Mouse (Mus musculus): ENCODE data around the gene Arap2. TPM values are rescaled to one million over a fixed set of nuclear protein-coding genes. Genes with fewer than 3 reads are reported as not detected.

The Arap2 gene
- polyA plus RNA-seq (2017; shearing (Covaris generic)), result 126 TPM

DNA sequence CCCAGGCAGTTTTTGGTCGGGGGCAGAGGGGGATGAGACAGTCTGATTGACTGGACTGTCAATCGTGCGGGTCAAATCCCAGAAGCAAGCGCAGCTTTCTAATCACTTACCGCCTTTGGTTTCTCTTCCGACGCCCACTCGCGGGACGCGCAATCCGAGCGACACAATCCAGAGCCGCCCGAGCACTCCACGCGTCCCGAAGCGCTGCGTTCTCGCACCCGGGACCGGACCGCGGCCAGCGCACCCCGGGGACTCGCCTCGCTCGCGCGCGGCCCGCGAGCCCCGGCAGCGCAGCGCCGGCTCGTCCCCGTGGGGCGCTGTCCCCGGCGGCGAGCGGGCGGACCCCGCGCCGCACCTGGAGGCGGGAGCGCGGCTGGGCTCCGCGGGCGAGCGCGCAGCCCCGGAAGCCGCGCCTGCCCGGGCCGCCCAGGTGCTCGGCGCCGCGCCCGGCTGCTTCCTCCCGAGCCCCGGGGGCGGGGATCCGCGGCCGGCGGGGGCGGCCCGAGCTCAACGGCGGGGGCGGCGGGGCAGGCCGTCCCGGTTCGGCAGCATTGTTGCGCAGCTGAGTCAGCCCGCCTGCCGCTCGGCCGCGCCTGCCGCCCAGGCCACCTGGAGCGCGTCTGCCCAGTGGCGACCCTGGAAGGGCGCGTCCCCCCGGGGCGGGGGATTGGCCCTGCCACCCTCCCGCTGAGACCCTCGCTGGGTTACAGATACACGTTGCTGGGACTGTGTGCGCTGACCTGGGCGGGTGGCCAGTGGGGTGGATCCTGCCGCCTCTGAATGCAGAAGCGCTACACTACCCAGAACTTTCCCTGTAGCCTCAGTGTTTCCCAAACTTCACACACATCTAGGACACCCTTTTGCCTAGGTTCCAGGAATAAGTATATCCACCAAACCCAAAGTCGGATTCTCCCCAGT lies at the start of gene Arap2:
Arap2 (minus strand) TSS at position 376 of the 918 bp plus-strand sequence.

GRCm38 (mm10) chr5:62813402-62814071 lies 47.6 kb upstream of the Arap2 start, which contains the start of gene Dthd1:
TSS of gene Dthd1 (plus strand) at chr5:62813823.

Other genes with a start within 250 kb of the Arap2 start
- gene Dthd1, start 47.7 kb upstream of the Arap2 start, polyA plus RNA-seq (2017; shearing (Covaris generic)), result 0.17 TPM

Data from CD4-positive, CD25-positive, alpha-beta regulatory T cell (primary cell).